ENCODE assay signal across 9 mouse cellular contexts in the genomic region with DNA sequence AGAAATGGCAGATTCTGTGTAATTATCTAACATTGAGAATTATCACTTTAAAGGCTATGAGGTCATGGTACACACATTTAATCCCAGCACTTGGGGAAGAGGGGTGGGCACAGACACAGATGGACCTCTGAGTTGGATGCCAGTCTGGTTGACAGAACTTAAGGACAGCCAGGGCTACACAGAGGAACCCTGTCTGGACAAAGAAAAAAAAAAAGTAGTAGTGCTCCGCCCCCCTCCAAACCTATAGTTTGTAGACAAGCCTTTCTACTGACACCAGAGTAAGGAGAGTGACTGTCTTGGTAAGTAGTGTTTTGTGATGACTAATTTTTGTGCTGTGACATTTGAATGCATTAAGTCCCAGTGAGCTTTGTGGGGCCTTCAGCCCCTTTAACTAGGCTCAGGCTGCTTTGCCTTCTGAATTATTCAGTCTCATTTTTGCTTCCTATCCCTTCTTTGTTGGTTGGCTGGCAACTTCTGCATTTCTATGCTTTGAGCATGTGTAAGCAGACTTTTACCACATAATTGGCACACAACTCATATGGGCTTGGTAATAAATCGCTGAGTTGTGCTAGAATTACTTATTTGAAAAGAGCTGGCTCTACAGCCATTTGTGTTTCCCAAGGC. TPM values are rescaled to one million over a fixed set of nuclear protein-coding genes. Genes with fewer than 3 reads are reported as not detected.
DNase-seq lines count a peak whose midpoint lies in the region; ATAC-seq and TF ChIP-seq lines count a peak whose summit lies in the region.
"Had no signal": no experiment of that assay in that cellular context is flagged by ENCODE, and none has a peak within 500 bp of the region (broad histone marks: within the 10 kb centered on the region; RNA-seq: fewer than 3 reads in every experiment).

No protein-coding gene starts in this region.

- TF ChIP-seq CTCF in lung, embryonic 14.5 days (IDR thresholded peaks at IDR 0.05; ENCODE audit: low read depth), result no peak
- TF ChIP-seq CTCF in lung, adult 2 months (IDR thresholded peaks at IDR 0.05; ENCODE audit: insufficient read depth, low read length), result no peak

- TF ChIP-seq POLR2A in lung, adult 2 months (IDR thresholded peaks at IDR 0.05; ENCODE audit: borderline replicate concordance, extremely low read depth, low read depth, low read length), result no peak

- intact Hi-C loops in left cerebral cortex, postnatal 25 days (cut with DNase I), result no loop called here

- H3K9me3 ChIP-seq in lung, embryonic 14.5 days (ENCODE audit: low read depth, low read length), result no peaks in the 10 kb centered on the region
- no peaks in the 10 kb centered on the region for H3K9me3 ChIP-seq in embryonic facial prominence, embryonic 14.5 days (ENCODE audit: control insufficient read depth, low read length)
- H3K9me3 ChIP-seq in limb, embryonic 13.5 days, result 0 out of 2 replicates have a peak, but pooled peaks cover 5% of the 10 kb centered on the region
- H3K9me3 ChIP-seq in neural tube, embryonic 13.5 days, result 0 out of 2 replicates have a peak, but pooled peaks cover 4% of the 10 kb centered on the region

- H3K36me3 ChIP-seq in lung, embryonic 14.5 days (ENCODE audit: insufficient read depth), result 0 out of 2 replicates have a peak, but pooled peaks cover 2% of the 10 kb centered on the region
- H3K36me3 ChIP-seq in embryonic facial prominence, embryonic 14.5 days (ENCODE audit: control insufficient read depth, insufficient read depth, low read length), result no peaks in the 10 kb centered on the region
- H3K36me3 ChIP-seq in limb, embryonic 13.5 days, result peaks cover 5% of the 10 kb centered on the region; the same call in 1 of the 2 replicates
- H3K36me3 ChIP-seq in neural tube, embryonic 13.5 days, result no peaks in the 10 kb centered on the region

- no peak overlapping the region for H3K4me3 ChIP-seq in lung, embryonic 14.5 days (ENCODE audit: low read depth, low read length)
- no peak overlapping the region for H3K4me3 ChIP-seq in lung, adult 2 months (replicated peaks; ENCODE audit: extremely low read depth, low read depth, low read length)
- no peak overlapping the region for H3K4me3 ChIP-seq in embryonic facial prominence, embryonic 14.5 days (ENCODE audit: low read depth, low read length)
- no peak overlapping the region for H3K4me3 ChIP-seq in limb, embryonic 13.5 days
- no peak overlapping the region for H3K4me3 ChIP-seq in neural tube, embryonic 13.5 days

- H3K27ac ChIP-seq in lung, embryonic 14.5 days (ENCODE audit: low read depth), result no peak overlapping the region
- no peak overlapping the region for H3K27ac ChIP-seq in embryonic facial prominence, embryonic 14.5 days (replicated peaks; ENCODE audit: low read depth, low read length)
- no peak overlapping the region for H3K27ac ChIP-seq in limb, embryonic 13.5 days
- no peak overlapping the region for H3K27ac ChIP-seq in neural tube, embryonic 13.5 days (replicated peaks)

- DNase-seq in lung, embryonic 14.5 days, result no peak
- DNase-seq in lung, adult 2 months, result no peak
- peak; percentile 62 for DNase-seq in embryonic facial prominence, embryonic 14.5 days (ENCODE audit: low spot score)
- no peak for DNase-seq in frontal cortex, postnatal 14 days (ENCODE audit: low spot score in 2 of 2)
- no peak for DNase-seq in left cerebral cortex, postnatal 25 days (ENCODE audit: low spot score in 2 of 2)
- DNase-seq in testis, postnatal 14 days (ENCODE audit: low spot score), result no peak
- DNase-seq: lung, postnatal 36 days had no signal

- no peak overlapping the region for H3K9ac ChIP-seq in lung, embryonic 14.5 days
- no peak overlapping the region for H3K9ac ChIP-seq in embryonic facial prominence, embryonic 14.5 days (ENCODE audit: low read depth, low read length)
- no peak overlapping the region for H3K9ac ChIP-seq in limb, embryonic 13.5 days
- H3K9ac ChIP-seq in neural tube, embryonic 13.5 days, result no peak overlapping the region

- peak overlapping the region; percentile 79; the same call in 1 of the 2 replicates for H3K4me2 ChIP-seq in lung, embryonic 14.5 days
- H3K4me2 ChIP-seq in embryonic facial prominence, embryonic 14.5 days (ENCODE audit: low read depth, low read length), result peak overlapping the region; percentile 88
- H3K4me2 ChIP-seq in limb, embryonic 13.5 days (replicated peaks), result 0 out of 2 replicates have a peak overlapping the region, but pooled peaks have one; percentile 16
- peak overlapping the region; percentile 88 for H3K4me2 ChIP-seq in neural tube, embryonic 13.5 days

- peaks cover 12% of the 10 kb centered on the region for H3K4me1 ChIP-seq in lung, embryonic 14.5 days (ENCODE audit: insufficient read depth)
- peaks cover 15% of the 10 kb centered on the region for H3K4me1 ChIP-seq in lung, adult 2 months (ENCODE audit: control insufficient read depth, insufficient read depth, low read length)
- H3K4me1 ChIP-seq in embryonic facial prominence, embryonic 14.5 days (ENCODE audit: control insufficient read depth, insufficient read depth, low read length), result peaks cover 27% of the 10 kb centered on the region
- peaks cover 60% of the 10 kb centered on the region for H3K4me1 ChIP-seq in limb, embryonic 13.5 days
- peaks cover 69% of the 10 kb centered on the region for H3K4me1 ChIP-seq in neural tube, embryonic 13.5 days (replicated peaks)

- H3K27me3 ChIP-seq in lung, embryonic 14.5 days (ENCODE audit: insufficient read depth, low read length), result no peaks in the 10 kb centered on the region
- H3K27me3 ChIP-seq in embryonic facial prominence, embryonic 14.5 days (replicated peaks; ENCODE audit: control insufficient read depth, insufficient read depth, low read length), result no peaks in the 10 kb centered on the region
- no peaks in the 10 kb centered on the region for H3K27me3 ChIP-seq in limb, embryonic 13.5 days
- no peaks in the 10 kb centered on the region for H3K27me3 ChIP-seq in neural tube, embryonic 13.5 days

- no peak for ATAC-seq in lung, embryonic 14.5 days (ENCODE audit: insufficient read depth)
- ATAC-seq in embryonic facial prominence, embryonic 14.5 days (ENCODE audit: low read depth), result no peak
- ATAC-seq in limb, embryonic 13.5 days (ENCODE audit: low FRiP score, low read depth), result no peak
- no peak for ATAC-seq in neural tube, embryonic 13.5 days (ENCODE audit: low read depth)

- 83% methylated on average over 2 of the region's 2 CpGs for WGBS in lung, embryonic 14.5 days
- 57% methylated on average over 2 of the region's 2 CpGs for WGBS in lung, adult 2 months
- 75% methylated on average over 2 of the region's 2 CpGs for WGBS in embryonic facial prominence, embryonic 14.5 days
- WGBS in limb, embryonic 13.5 days, result 89% methylated on average over 2 of the region's 2 CpGs
- WGBS in neural tube, embryonic 13.5 days, result 63% methylated on average over 2 of the region's 2 CpGs

RNA-seq across cellular contexts. Expression of a gene that starts 3.4 kb away (rescaled TPM):
- polyA plus RNA-seq in lung, embryonic 14.5 days (2014; fragmentation: Nextera tagmentation; extraction: Ambion mirVana), result 478 and 493 TPM in 2 replicates
- polyA plus RNA-seq in lung, adult 2 months (2012; rRNA removed), result 119 and 134 TPM in 2 replicates
- polyA plus RNA-seq in embryonic facial prominence, embryonic 14.5 days (2014; fragmentation: Nextera tagmentation; extraction: Ambion mirVana), result 434 and 478 TPM in 2 replicates
- 446 and 450 TPM in 2 replicates for polyA plus RNA-seq in limb, embryonic 13.5 days (2015; fragmentation: Nextera tagmentation; extraction: Ambion mirVana)
- 450 and 461 TPM in 2 replicates for polyA plus RNA-seq in neural tube, embryonic 13.5 days (2015; fragmentation: Nextera tagmentation; extraction: Ambion mirVana)
- total RNA-seq in left cerebral cortex, postnatal 25 days (2021), result 100 to 1,000 TPM; 276 to 301 TPM

Comparison
In these comparisons a context has a peak if more than half of its experiments do, and no peak if none do; other contexts are left out.
1. H3K4me2 ChIP-seq: peak in every context shown above with its lines; median percentile 88 in embryonic facial prominence, embryonic 14.5 days; 88 in neural tube, embryonic 13.5 days; 79 in lung, embryonic 14.5 days; 16 in limb, embryonic 13.5 days.